Mouse (Mus musculus) layer of hippocampus, postnatal 36 days (tissue): ENCODE data around the gene Tldc1. TPM values are rescaled to one million over a fixed set of nuclear protein-coding genes. Genes with fewer than 3 reads are reported as not detected.
A peak's percentile ranks its signal among the peaks of the same experiment; 100 is the strongest.

Experiments
- DNase-seq, 2 experiments: peaks; one replicate each; pipeline ENCODE4 v3.0.0; 2022
- total RNA-seq, 2 experiments: library from RNA; stranded (reverse); gene quantifications; 2 replicates each; pipeline ENCODE4 v1.2.3; 2021

Tldc1 gene
- total RNA-seq, 2 experiments from 2014 or later = 15.7 to 18.7 TPM

GRCm38 (mm10) chr8:119765311-119765710 lies 12.9 kb downstream of the Tldc1 start:
- no peak for DNase-seq

- no peak for DNase-seq
Observed at GRCm38 (mm10) chr8:119762226-119763220, 15.7 kb downstream of the Tldc1 start.

- no peak for DNase-seq
Observed at GRCm38 (mm10) chr8:119761692-119762091, 16.5 kb downstream of the Tldc1 start.

GRCm38 (mm10) chr8:119756538-119756937 lies 21.7 kb downstream of the Tldc1 start:
- DNase-seq = no peak

- DNase-seq = no peak
Observed at GRCm38 (mm10) chr8:119756147-119756461, 22.1 kb downstream of the Tldc1 start.

GRCm38 (mm10) chr8:119755238-119756146 lies 22.7 kb downstream of the Tldc1 start:
- no peak for DNase-seq

GRCm38 (mm10) chr8:119744604-119745003 lies 33.6 kb downstream of the Tldc1 start:
- no peak for DNase-seq

- no peak for DNase-seq
Observed at GRCm38 (mm10) chr8:119743291-119744026, 34.8 kb downstream of the Tldc1 start.

- DNase-seq = no peak
Observed at GRCm38 (mm10) chr8:119742409-119742808, 35.8 kb downstream of the Tldc1 start.

GRCm38 (mm10) chr8:119740634-119741033 lies 37.6 kb downstream of the Tldc1 start:
- no peak for DNase-seq

GRCm38 (mm10) chr8:119738129-119738907 lies 39.9 kb downstream of the Tldc1 start:
- DNase-seq = no peak

- no peak for DNase-seq
Observed at GRCm38 (mm10) chr8:119737093-119737900, 40.9 kb downstream of the Tldc1 start.

GRCm38 (mm10) chr8:119736348-119736917 lies 41.8 kb downstream of the Tldc1 start:
- no peak for DNase-seq

GRCm38 (mm10) chr8:119732072-119732471 lies 46.1 kb downstream of the Tldc1 start:
- no peak for DNase-seq

GRCm38 (mm10) chr8:119728351-119728895 lies 49.8 kb downstream of the Tldc1 start:
- no peak for DNase-seq

GRCm38 (mm10) chr8:119727093-119727492 lies 51.1 kb downstream of the Tldc1 start:
- no peak for DNase-seq

GRCm38 (mm10) chr8:119724596-119724995 lies 53.6 kb downstream of the Tldc1 start:
- no peak for DNase-seq

GRCm38 (mm10) chr8:119723676-119724075 lies 54.5 kb downstream of the Tldc1 start:
- no peak for DNase-seq

- DNase-seq = no peak
Observed at GRCm38 (mm10) chr8:119722348-119722747, 55.9 kb downstream of the Tldc1 start.

GRCm38 (mm10) chr8:119719011-119719501 lies 59.2 kb downstream of the Tldc1 start:
- DNase-seq = peak; percentile 29 to 39
